Mouse (Mus musculus): ENCODE measurements at regions not wholly inside any gene's neighbourhood (a gene's known extent, or its start where the extent isn't known, plus 50 kb on each side); places are given as distances from the start of the nearest gene placed in this dataset.

DNA sequence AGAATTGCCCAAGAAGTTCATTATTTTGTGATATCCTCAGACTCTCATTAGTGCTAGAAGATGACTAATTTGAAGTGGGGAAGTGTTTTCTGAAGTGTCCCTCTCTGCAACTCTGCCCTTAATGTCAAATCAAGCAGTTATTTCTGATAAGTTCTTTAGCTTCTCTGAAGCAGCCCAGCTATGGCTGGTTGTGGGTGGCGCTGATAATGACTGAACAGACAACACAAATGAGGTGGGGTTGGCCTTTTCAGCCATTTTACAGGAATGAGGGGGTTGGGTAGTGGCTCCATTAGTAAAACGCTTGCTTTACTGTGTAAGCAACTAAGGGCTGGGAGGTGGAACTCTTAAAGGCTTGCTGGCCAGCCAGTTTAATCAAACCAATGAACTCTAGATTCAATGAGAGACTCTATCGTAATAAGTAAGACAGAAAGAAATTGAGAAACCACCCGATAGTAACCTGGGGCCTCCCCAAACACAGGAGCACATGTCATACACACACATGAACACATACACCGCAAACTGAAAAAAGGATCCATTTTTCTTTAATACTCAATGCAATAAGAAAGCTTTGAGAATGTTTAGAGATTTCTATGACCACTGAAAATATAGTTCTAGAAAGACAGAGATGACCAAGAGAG, 1268.3 kb upstream of the A1bg start:
- no peak for DNase-seq (ENCODE audit: low read depth, low spot score)

DNA sequence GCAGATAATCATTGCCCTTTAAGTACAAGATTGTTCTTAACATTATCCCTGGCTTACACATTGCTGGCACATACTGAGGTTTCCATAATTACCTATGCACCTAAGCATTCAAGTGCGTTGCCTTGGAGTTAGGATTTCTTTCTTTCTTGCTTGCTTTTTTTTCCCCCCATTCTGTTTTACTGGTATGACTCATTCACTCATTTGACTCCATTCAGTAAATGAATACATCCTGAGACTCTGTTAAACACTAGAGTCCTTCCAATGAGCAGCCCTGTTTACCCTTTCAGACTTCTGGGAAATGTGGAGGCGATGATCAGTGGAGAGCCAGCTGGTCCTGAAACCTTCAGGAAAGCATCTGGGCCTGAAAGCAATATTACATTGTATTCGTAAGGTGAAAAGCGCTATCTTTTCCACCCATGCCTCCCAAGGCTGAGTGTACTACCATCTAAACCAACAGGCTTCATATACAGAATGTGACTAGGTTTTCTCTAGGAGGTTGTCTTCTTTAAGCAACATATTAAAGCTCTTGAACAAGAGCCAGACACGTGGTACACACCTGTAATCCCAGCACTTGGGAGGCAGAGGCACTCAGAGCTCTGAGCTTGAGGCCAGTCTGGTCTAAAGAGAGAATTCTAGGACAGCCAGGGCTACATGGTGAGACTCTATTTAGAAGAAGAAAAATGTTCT, 1267.6 kb upstream of the A1bg start:
- DNase-seq (ENCODE audit: low read depth, low spot score), result peak; percentile 25

DNA sequence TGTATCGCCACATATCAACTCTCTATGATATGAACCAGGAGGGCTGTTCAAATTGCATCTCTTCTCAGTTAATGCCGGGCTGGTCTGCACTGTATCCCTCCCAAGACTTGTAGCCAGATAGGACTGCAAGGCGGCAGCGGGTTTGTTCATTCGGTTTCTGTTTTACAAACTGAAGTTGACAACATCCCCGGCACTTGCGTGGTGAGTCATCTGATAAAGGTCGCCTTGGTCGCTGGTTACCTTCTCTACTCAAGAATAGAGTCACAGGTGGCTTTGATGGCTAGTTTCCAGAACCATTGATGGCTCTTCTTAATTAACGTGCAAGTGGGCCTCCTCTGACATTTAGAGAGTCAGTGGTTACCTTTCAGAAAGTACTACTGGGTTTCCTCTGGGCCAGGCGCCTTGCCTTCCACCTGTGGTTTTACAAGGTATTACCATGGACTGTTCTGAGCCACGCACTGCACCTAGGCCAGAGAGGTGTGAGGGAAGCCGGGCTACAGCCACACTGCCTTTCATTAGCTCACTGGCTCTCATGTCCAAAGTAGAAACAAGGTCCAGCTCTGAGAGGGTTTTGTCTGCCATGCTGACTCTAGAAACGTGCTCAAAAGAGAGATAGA, 1266.9 kb upstream of the A1bg start:
- DNase-seq (ENCODE audit: low read depth, low spot score), result peak; percentile 38

DNA sequence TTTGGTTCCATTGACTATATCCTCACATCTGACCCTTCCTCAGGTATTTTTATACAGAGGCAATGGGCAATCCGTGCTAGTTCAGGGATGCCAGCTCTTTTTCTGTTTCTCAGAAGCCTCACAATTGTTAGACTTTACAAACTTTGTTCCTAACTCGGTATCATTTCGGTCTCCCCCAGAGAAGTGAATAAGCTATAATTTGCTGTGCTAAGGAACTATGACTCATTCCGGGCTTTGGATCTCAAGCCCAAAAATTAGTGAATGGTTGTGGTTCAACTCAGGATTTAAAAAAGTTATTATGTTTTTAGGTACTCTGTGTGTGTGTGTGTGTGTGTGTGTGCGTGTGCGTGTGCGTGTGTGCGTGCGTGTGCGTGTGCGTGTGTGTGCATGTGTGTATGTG, 1263.7 kb upstream of the A1bg start:
- DNase-seq (ENCODE audit: low read depth, low spot score), result no peak

DNA sequence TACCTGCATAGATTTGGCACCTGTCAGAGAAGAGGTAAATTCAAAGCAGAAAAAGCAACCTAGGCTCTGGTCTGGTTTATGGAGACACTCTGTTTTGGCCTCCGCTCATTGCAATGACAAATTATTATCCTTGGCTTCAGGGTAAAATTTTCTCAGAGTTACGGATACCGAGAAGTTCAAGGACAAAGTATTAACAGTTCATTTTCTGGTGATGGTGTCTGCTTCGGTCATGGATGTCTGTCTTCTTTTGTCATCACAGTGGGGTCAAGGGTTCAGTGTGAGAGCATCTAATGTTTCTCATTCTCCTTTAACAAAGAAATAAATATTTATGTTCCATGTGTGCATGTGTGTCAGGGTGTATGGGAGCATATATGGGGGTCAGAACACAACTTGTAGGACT, 1261.0 kb upstream of the A1bg start:
- DNase-seq (ENCODE audit: low read depth, low spot score), result no peak

DNA sequence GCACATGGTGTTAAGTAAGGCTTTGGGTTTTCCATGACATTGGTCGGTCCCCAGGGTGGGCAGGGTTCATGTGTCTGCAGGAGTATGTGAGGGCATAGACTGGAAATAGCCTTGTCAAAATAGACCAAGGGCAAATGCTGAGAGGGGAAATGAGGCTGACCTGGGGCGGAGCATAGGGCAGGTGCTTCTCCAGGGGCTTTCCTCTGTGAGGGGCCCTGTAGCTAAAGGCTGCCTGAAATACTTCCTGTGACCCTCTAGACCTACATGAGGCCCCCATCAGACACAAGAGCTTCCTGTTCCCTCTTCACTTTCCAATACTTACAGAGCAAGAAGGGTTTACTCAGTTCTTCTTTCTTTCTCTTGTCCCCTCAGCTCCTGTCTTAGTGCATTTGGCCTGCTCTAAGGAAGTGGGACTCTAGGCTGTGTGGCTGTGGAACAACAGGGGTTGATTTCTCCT, 1258.7 kb upstream of the A1bg start:
- no peak for DNase-seq (ENCODE audit: low read depth, low spot score)

DNA sequence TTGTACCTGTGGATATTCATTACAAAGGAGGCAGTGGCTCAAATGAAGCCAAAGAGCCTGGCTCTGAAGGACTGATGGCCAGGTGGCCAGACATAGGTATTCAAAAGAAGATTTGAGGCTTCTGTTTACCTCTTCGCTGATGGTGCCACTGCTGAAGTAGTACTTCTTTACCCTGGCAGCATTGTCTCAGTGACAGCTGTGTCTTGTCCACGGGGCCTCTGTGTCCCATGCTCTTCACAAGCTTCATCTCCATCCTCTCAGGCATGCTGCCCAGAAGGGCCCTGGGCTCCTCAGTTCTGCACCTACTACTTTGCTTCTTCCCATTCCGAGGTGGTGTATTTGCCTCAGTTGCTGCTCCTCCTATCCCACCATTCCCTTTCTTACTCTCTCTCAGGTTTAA, 1257.9 kb upstream of the A1bg start:
- DNase-seq (ENCODE audit: low read depth, low spot score), result no peak

DNA sequence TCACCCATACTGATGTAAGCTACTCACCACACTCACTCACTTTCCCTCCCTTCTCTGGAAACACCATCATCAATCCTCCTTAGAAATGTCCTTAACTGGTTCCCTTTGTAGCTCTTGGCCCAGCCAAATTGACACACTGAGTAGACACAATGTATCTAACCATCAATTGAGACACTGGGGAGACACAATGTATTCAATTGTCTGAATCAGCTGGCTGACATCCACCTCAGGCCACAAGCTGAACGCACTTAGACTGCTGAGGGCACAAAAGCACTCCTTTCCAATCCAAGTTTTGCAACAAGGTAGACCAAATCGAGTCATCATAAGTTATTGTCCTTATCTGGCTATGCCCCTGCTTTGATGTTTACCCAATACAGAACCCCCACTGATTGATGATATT, 1257.0 kb upstream of the A1bg start:
- DNase-seq (ENCODE audit: low read depth, low spot score), result no peak

DNA sequence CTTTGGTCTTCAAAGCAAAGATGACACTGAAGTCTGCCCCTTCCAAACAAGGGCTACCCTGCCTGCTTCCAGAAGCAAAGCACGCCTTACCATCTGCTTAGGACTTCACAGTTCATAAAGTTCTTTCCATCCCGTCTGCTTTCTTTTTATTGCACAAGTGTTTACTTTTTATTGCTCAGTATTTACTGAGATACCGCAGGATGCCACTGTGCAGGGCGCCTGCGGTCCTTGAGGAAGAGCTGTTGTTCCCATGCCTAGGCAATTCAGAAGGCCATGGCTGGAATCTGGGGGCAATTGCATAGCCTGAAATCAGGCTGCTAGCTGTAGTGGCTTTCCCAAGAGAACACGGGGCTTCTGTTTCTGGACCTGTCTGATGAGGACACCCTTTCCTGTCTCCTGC, 1255.8 kb upstream of the A1bg start:
- DNase-seq (ENCODE audit: low read depth, low spot score), result no peak

DNA sequence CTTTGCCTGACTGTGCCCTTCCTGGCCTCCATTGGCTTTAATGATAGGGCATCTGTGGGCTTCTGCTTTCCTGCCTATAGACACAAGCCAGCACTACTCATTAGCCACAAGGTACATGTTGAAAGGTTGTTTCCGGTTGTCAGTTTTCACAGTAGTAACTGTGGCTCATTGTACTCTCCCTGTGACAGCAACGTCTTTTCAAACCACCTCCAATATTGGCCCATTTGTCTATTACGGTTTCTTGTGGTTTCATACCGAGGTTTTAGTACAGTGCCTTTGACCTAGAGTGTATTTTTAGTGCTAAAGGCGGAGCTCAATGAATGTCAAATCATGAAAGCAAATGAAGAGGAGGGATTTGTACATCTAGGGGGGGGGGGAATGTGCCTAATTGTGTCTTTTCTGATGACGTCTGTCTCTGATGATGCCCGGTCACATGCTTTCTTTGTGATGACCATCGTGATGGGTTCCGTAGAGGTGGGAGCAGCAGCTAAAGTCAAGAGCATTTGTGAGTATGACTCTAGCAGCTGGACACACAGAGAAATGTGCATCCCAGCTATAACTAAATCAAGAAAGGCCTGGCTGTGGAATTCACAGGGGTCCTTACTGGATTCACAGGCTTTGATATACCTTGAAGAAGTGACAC, 1255.1 kb upstream of the A1bg start:
- DNase-seq (ENCODE audit: low read depth, low spot score), result no peak

DNA sequence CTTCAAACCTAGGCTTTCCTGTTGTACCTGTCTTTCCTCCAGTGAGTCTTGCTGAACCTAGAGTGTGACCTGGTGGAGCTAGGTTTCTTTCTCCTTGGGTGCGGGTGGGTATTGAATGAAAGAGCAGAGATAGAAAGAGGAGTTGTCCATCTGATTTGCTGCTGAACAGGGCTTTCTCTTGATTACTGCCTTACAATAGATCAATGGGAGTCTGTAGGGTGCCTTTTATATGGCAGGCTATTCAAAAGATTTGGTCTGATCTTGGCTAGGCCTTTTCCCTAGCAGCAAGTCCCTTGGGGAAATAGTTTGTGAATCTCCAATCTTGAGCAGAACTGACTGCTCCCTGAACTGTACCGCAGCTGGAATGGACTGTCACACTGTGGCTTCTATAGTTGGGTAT, 1253.3 kb upstream of the A1bg start:
- peak; percentile 51 for DNase-seq (ENCODE audit: low read depth, low spot score)

DNA sequence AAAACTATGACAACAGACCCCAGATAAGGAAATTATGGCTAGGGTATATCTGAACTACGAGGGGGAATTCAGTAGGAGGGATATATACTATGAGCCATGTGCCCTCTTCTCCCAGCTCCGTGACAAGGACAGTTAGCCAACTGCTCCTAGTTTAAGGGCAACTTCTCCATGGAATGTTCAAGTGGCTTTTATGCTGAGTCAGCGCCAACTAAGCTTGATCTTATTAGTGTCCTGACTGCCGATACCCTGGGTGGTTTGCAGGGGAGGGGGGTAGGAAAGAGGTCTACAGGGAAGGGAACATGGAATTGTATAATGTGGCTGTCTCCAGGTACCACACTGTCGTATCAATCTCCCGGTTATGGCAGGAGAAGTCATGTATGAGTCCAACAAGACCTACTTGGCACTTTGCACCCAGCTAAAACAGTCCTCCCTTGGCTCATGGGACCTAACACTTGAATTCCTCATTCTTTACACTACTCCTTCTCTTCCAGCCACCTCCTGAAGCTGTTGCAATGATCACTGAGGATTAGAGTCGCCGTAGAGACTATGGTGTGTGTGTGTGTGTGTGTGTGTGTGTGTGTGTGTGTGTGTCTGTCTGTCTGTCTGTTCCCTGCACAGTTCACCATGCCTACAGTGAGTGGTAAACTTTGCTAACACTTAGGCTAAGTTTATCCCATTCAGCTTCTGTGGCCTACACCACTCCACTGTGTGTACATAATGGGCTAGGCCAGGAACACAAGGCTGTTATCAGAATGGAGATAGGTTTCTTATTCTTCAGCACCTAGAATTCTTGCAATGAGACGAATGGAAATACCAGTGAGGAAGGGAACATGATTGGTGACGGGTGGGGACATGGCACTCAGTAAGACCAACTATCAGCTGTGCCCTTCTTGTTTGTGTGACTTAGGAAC, 1251.1 kb upstream of the A1bg start:
- DNase-seq (ENCODE audit: low read depth, low spot score), result no peak

DNA sequence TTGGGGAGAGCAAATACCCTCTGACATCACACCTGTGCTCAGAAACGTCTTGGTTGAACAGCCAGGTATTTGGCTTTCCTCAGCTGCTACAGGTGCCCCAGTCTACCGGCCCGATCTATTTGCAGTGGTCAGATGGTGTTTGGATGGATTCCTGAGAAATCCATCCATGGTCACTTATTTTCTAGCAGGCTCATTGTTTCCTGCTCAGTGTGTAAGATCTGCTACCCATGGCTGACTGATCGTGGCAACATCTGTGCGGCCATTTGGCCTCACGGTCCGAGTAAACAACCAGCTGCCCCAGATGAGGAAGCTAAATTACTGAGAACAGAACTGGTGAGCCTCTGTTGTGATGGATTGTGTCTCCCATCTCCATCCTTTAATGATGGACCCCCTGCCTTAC, 1248.8 kb upstream of the A1bg start:
- no peak for DNase-seq (ENCODE audit: low read depth, low spot score)

DNA sequence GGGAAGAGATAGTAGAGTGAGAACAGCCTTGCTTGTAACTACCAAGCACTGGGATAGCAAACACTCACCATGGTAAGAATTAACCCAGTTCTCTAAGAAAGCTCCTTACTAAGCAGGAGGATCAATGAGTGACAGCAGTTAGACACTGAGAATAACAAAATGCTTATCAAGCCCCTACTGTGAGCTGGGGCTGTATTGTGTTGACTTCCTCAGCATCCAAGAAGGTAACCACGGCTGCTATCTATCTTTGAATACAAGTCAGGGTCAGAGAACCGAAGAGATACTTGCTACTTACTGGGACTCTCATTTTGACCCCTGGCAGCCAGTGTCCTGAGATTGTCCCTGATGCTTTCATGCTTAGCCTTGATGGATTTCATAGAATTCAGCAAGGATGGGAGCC, 1248.4 kb upstream of the A1bg start:
- peak; percentile 68 for DNase-seq (ENCODE audit: low read depth, low spot score)

DNA sequence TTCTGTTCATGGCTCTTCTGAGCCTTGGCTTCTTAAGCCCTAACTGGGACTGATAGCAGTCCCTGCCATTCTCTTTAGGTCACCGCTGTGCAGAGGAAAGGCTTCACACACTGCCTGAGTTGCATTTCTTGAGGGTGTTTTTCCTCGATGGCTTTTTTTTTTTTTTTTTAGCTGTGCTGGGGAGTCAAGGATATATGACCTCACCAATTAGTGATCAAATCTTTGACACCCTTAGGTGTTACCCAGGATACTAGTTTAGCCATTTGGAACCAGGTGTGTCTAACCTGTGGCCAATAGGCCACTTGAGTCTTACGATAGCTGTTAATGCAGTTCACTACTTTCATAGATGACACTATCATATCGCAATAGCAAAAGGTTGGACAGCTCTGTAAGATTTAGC, 1247.5 kb upstream of the A1bg start:
- DNase-seq (ENCODE audit: low read depth, low spot score), result no peak

DNA sequence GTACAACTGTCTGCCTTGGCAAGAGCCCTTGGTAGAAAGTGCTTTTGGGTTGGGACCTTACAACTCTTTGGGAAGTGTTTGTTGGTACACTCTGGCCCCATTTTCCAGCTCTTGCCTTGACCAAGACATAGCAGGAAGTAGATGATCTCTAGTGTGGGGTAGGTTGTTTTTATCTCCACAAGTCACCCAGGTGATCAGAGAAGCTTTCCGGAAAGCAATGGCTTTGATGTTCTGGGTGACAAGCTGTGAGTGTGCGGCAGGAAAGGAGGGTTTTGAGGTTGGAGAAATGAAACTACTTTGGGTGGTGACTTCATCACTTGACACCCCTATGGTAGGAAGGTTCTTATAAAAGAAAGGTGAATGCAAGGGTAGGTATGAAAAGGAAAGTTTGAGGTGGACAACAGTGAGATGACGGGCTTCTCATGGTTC, 1246.8 kb upstream of the A1bg start:
- no peak for DNase-seq (ENCODE audit: low read depth, low spot score)

DNA sequence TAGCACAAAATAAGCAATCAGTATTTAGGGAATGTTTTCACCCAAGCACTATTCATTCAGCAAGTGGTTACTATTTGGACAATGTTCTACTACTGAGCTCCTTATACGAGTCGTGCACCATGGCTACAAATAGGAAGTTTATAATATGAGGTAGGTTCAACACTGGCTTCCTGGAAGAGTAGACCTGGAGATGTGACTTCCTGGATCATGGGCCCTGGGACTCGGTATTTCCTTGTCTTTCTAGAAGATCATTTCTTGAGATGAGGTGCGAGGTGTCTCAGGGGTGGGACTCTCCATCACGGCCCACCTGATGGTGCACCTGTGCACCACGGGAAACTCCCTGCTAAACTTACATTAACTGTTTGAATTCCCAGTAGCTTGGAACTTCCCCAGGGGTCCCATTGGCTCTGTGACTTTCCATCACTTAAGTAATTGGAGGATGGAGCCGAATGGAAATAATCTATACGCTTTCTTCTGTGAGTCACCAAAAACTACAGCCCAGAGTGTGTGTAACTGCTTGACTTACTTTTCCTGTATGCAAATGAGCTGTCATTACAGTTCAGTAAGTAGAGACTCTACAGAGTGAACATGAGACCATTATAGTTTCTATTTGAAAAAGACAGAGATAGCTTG, 1246.3 kb upstream of the A1bg start:
- no peak for DNase-seq (ENCODE audit: low read depth, low spot score)

DNA sequence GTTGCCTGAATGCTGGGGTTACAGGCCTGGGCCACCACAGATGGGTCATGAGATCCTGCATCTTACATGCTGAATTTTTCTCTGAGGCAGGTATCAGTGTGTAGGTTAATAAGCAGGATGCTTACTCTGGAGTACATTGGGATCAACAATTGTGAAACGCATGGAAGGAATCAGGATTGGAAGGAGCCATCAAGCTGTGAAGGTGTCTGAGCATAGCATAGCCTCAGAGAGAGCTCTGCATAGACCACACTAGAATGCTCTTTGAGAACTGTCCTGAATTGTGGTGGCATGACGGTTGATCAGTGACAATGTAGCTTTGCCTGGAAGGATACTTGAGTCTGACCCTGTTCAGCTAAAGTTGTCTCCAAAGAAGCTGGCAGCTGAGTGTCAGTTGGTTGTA, 1245.7 kb upstream of the A1bg start:
- no peak for DNase-seq (ENCODE audit: low read depth, low spot score)

DNA sequence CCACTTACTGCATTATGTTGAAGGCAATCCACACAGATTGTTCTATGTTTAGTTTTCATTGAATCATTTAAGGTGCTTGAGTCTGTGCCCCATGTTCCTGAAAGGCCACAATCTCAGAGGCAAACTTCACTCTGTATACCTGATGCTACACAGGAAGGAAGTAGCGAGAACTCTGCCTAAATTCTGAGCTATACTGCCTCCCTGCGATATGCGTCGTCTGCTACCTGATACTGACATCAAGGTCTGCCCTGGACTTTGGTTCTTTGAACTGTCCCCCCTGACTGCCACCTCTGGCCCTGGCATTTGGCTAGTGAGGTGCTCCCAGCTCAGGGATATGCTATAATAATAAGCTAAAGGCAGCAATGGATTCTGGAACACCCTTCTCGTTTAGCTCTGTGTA, 1244.0 kb upstream of the A1bg start:
- DNase-seq (ENCODE audit: low read depth, low spot score), result no peak

DNA sequence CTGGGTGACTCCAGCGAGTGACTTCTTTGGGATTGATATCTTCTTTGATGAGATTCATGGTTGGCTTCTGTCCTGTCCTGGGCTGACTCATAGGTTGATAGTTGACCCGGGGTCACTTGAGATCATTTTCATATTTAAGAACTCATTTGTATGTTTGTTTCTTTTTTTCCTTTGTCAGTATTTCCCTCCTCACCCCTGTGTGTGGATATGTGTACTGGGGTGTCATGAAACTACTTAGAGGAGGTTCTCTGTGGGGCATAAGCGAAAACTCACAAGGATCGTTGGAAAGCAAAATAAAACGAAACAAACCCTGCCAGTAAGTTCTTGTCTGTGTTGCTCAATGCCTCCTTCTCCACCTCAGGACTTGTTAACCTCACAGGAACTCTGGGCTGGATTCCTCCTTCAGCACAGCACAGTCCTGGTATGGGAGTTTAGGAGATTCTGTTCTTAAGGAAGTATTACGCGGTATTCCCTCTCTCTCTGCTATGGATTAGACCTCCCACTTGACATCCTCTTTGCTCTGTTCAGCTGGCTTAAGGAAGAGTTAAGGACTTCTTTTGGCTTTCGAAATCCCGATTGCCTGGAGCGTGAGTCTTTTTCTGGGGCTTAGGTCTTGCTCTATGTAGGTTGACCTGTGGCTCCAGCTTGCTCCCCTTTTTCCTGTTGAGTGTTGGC, 1243.2 kb upstream of the A1bg start:
- no peak for DNase-seq (ENCODE audit: low read depth, low spot score)

Measured in R1 (cell line).